In the genomic region with DNA sequence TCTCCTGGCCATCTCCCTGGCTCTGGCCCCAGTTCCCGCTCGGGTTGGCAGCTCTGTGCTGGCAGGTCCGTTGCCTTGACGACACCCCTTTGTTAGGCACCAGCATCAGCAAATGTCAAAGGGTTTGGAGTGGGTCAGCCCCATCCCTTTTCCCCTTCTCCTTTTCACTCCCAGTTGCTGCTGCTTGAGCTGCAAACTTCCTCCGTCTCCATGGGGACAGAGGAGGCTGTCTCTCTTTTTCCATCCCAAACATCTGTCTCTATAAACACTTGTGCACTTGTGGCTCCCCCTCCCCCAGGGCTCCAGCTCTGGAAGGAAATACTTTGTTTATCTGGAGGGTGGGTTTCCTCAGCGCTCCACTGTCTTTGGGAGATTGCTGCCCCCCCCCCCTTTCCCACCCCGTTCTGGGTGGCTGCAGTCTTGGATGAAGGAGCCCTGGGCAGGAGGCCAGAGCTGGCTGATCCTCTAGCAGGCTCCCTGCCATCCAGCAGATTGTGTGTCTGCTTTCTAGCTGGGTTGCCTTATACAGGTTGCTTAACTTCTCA, we compare ENCODE assay signal across 8 mouse cellular contexts. TPM values are rescaled to one million over a fixed set of nuclear protein-coding genes. Genes with fewer than 3 reads are reported as not detected.
DNase-seq lines count a peak whose midpoint lies in the region; ATAC-seq and TF ChIP-seq lines count a peak whose summit lies in the region.

No protein-coding gene starts in this region.

- H3K27ac ChIP-seq in heart, adult 2 months = peak overlapping the region; percentile 55
- H3K27ac ChIP-seq in limb, embryonic 14.5 days (replicated peaks; ENCODE audit: low read depth, low read length) = peak overlapping the region; percentile 78
- peak overlapping the region; percentile 46 for H3K27ac ChIP-seq in midbrain, embryonic 14.5 days (replicated peaks; ENCODE audit: low read depth, low read length)

- TF ChIP-seq CTCF in heart, adult 2 months (IDR thresholded peaks at IDR 0.05) = no peak

- 0 out of 2 replicates have a peak overlapping the region, but pooled peaks have one; percentile 0 for H3K4me2 ChIP-seq in limb, embryonic 14.5 days (replicated peaks; ENCODE audit: low read depth, low read length, severe bottlenecking)
- H3K4me2 ChIP-seq in midbrain, embryonic 14.5 days (ENCODE audit: low read length) = peak overlapping the region; percentile 2; the same call in 1 of the 2 replicates

- no peaks in the 10 kb centered on the region for H3K36me3 ChIP-seq in heart, adult 2 months (ENCODE audit: control insufficient read depth, insufficient read depth, low read length)
- no peaks in the 10 kb centered on the region for H3K36me3 ChIP-seq in limb, embryonic 14.5 days (ENCODE audit: control insufficient read depth, insufficient read depth, low read length)
- H3K36me3 ChIP-seq in midbrain, embryonic 14.5 days (ENCODE audit: control insufficient read depth, insufficient read depth, low read length) = no peaks in the 10 kb centered on the region

- no peak overlapping the region for H3K9ac ChIP-seq in heart, adult 2 months (ENCODE audit: low read depth, low read length)
- H3K9ac ChIP-seq in limb, embryonic 14.5 days (ENCODE audit: low read depth, low read length, severe bottlenecking) = no peak overlapping the region; the same call in 1 of the 2 replicates
- no peak overlapping the region for H3K9ac ChIP-seq in midbrain, embryonic 14.5 days (replicated peaks; ENCODE audit: low read length)

- TF ChIP-seq POLR2A in heart, adult 2 months (IDR thresholded peaks at IDR 0.05; ENCODE audit: insufficient read depth, low read depth, low read length) = no peak
- TF ChIP-seq POLR2A in limb, embryonic 14.5 days (IDR thresholded peaks at IDR 0.05; ENCODE audit: borderline replicate concordance, extremely low read depth, insufficient read depth, insufficient read length) = no peak

- peak; percentile 31; the same call in 1 of the 2 replicates for TF ChIP-seq EP300 in heart, adult 2 months (IDR thresholded peaks at IDR 0.05; ENCODE audit: insufficient read depth, low read depth, low read length)

- DNase-seq in adrenal gland, postnatal 10 days = peak; percentile 82
- no peak for DNase-seq in adrenal gland, adult 8-10 months
- peak; percentile 84 for DNase-seq in embryo, embryonic 9.5 days (ENCODE audit: extremely low spot score)
- peak; percentile 88 for DNase-seq in heart, adult 2 months
- peak; percentile 62 for DNase-seq in kidney, adult 18-20 months
- peak; percentile 89 for DNase-seq in limb, embryonic 14.5 days (ENCODE audit: low spot score)
- DNase-seq in midbrain, embryonic 14.5 days = peak; percentile 83
- DNase-seq in testis, postnatal 10 days (ENCODE audit: low spot score) = peak; percentile 82

- no peaks in the 10 kb centered on the region; the same call in 1 of the 2 replicates for H3K9me3 ChIP-seq in limb, embryonic 14.5 days (ENCODE audit: control insufficient read depth, low read length)
- H3K9me3 ChIP-seq in midbrain, embryonic 14.5 days (ENCODE audit: control insufficient read depth, low read length) = no peaks in the 10 kb centered on the region

- H3K27me3 ChIP-seq in heart, adult 2 months (ENCODE audit: control insufficient read depth, insufficient read depth, low read length) = no peaks in the 10 kb centered on the region
- no peaks in the 10 kb centered on the region for H3K27me3 ChIP-seq in limb, embryonic 14.5 days (ENCODE audit: control insufficient read depth, insufficient read depth, low read length)
- H3K27me3 ChIP-seq in midbrain, embryonic 14.5 days (ENCODE audit: control insufficient read depth, insufficient read depth, low read length) = no peaks in the 10 kb centered on the region

- intact Hi-C loops in heart, adult 2 months (cut with DNase I) = no loop called here

- WGBS in heart, adult 2 months = under 1% methylated on average over 7 of the region's 7 CpGs
- 4% methylated on average over 7 of the region's 7 CpGs for WGBS in limb, embryonic 14.5 days
- WGBS in midbrain, embryonic 14.5 days = under 1% methylated on average over 7 of the region's 7 CpGs

- H3K79me2 ChIP-seq in heart, adult 2 months (replicated peaks; ENCODE audit: control insufficient read depth, insufficient read depth, low read length) = no peaks in the 10 kb centered on the region

- H3K4me1 ChIP-seq in heart, adult 2 months (ENCODE audit: control insufficient read depth, insufficient read depth, low read length) = peaks cover 24% of the 10 kb centered on the region
- H3K4me1 ChIP-seq in limb, embryonic 14.5 days (ENCODE audit: control insufficient read depth, insufficient read depth, low read length) = peaks cover 34% of the 10 kb centered on the region
- peaks cover 27% of the 10 kb centered on the region for H3K4me1 ChIP-seq in midbrain, embryonic 14.5 days (ENCODE audit: control insufficient read depth, insufficient read depth, low read length)

- H3K4me3 ChIP-seq in heart, adult 2 months = no peak overlapping the region
- no peak overlapping the region for H3K4me3 ChIP-seq in limb, embryonic 14.5 days (replicated peaks; ENCODE audit: low read length)
- H3K4me3 ChIP-seq in midbrain, embryonic 14.5 days (replicated peaks; ENCODE audit: low read depth, low read length) = no peak overlapping the region

- peak; percentile 86 for ATAC-seq in limb, embryonic 14.5 days (ENCODE audit: low FRiP score, low read depth)
- peak; percentile 84 for ATAC-seq in midbrain, embryonic 14.5 days (ENCODE audit: low FRiP score, low TSS enrichment)

RNA-seq across cellular contexts. Expression of gene Socs3, which starts 30.0 kb away (rescaled TPM):
- total RNA-seq in adrenal gland, postnatal 10 days (2021) = 1 to 10 TPM; 5.0 to 9.0 TPM
- 10 to 100 TPM in 1 of 4 experiments, 1 to 10 TPM in 3; 4.4 to 14.6 (median 5.4) TPM for total RNA-seq in adrenal gland, adult 8-10 months (2022)
- total RNA-seq in heart, adult 2 months (2021) = 1 to 10 TPM; 2.8 to 4.5 TPM
- 3.7 and 4.4 TPM in 2 replicates for polyA plus RNA-seq in heart, adult 2 months (2012; rRNA removed)
- polyA plus RNA-seq in limb, embryonic 14.5 days (2012; rRNA removed) = 18.4 and 21.3 TPM in 2 replicates
- polyA plus RNA-seq in limb, embryonic 14.5 days (2014; fragmentation: Nextera tagmentation; extraction: Ambion mirVana) = 6.4 and 8.6 TPM in 2 replicates
- 4.3 and 7.2 TPM in 2 replicates for polyA plus RNA-seq in midbrain, embryonic 14.5 days (2014; fragmentation: Nextera tagmentation; extraction: Ambion mirVana)

RNA-seq across cellular contexts. Expression of gene Pgs1, which starts 46.3 kb away (rescaled TPM):
- total RNA-seq in adrenal gland, postnatal 10 days (2021) = 10 to 100 TPM; 30.9 to 31.0 TPM
- total RNA-seq in adrenal gland, adult 8-10 months (2022) = 10 to 100 TPM; 52.7 to 76.9 (median 68.2) TPM
- total RNA-seq in heart, adult 2 months (2021) = 10 to 100 TPM; 17.9 to 18.1 TPM
- 21.8 and 26.5 TPM in 2 replicates for polyA plus RNA-seq in heart, adult 2 months (2012; rRNA removed)
- polyA plus RNA-seq in limb, embryonic 14.5 days (2012; rRNA removed) = 36.2 and 41.7 TPM in 2 replicates
- 30.5 and 35.9 TPM in 2 replicates for polyA plus RNA-seq in limb, embryonic 14.5 days (2014; fragmentation: Nextera tagmentation; extraction: Ambion mirVana)
- 47.9 and 51.4 TPM in 2 replicates for polyA plus RNA-seq in midbrain, embryonic 14.5 days (2014; fragmentation: Nextera tagmentation; extraction: Ambion mirVana)
